Mouse (Mus musculus): Measurements from ENCODE around the gene Ptprg.

GRCm38 (mm10) chr14:12139643-12140481, 586.5 kb downstream of the Ptprg start:
- TF ChIP-seq CTCF (IDR thresholded peaks at IDR 0.05; ENCODE audit: borderline replicate concordance, insufficient read depth, low read depth, low read length) (peak; percentile 46; the same call in 1 of the 2 replicates), POLR2A (IDR thresholded peaks at IDR 0.05; ENCODE audit: borderline replicate concordance, insufficient read depth, low read length) (no peak)

All from cerebellum, adult 2 months (tissue).